Mouse (Mus musculus) mouse trophoblast stem cell (cell line): Measurements from ENCODE around the gene Tspan2.

ENCODE experiments used
- in situ Hi-C, 2 experiments: fragments of 300-500 bp; cut with MseI, MboI; formaldehyde crosslinking; loops; 2 replicates in 1 of 2; 3 replicates in 1 of 2; pipeline ENCODE4 v1.15.1; 2025

Gene Tspan2

DNA sequence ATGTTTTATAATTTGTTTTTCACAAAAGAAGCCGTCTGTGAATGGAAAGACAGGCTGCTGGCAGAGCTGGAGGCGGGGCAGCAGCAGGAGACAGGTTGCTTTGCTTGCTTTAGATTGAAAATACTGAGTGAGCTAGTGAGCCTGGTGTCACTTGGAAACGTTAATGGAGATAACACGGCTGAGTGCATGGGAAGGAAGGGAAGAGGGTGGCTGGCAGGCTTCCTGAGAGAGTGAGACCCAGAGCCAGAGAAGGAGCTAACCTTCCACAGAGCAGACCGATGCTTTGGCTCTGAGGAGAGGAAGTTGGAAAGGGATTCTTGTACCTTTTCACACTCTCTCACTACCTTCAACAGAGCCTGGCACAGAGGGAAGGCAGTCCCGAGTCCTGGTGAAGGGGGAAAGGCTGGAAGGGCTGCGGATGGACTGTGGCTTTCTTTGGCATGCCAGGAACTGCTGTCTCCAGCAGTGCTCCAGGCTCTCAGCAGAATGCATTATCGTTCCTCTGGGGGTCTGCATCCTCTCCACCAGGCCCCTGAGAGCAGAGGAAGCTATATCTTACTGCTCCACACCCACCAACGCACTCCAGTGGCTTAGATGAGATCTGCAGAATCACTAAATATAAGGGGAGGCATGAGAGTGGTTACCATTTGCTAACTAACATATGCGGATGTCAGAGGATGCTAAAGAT is 29.5 kb downstream of the Tspan2 start:
- in situ Hi-C loops: no loop called here

DNA sequence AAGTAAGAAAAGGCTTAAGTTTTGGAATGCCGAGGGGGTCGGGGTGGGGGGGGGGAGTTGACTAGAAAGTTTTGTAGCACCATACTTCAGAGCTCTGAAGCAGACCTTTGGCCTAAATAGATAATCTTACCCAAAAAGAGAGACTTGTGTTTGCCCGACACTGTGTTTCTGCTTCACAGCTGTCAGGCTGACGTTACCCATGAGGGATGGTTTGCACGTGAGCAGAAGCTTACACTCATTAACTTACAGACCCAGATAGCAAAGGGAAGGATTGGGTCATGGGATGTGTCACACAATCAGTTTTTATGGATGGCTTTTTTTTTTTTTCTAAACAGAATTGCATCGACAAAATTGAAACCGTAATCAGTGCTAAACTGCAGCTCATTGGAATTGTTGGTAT is 30.5 kb downstream of the Tspan2 start:
- in situ Hi-C loops: no loop called here

DNA sequence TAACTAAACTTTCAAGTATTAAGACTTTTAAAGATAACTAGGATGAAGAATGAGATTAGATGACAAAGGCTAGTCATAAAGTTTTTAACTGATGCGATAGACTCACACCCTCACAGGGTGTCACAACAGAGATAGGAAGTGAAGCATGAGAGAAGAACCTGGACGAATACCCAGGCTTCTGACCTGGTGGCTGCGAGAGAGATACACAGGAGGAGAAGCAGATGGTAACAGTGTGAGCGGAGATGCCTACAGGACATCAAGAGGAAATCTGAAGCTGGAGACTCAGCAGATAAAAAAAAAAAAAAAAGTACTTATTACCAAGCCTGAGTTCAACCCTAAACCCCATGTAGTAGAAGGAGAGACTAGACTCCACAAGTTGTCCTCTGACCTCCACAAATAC is 38.7 kb downstream of the Tspan2 start:
- in situ Hi-C loops: no loop called here

DNA sequence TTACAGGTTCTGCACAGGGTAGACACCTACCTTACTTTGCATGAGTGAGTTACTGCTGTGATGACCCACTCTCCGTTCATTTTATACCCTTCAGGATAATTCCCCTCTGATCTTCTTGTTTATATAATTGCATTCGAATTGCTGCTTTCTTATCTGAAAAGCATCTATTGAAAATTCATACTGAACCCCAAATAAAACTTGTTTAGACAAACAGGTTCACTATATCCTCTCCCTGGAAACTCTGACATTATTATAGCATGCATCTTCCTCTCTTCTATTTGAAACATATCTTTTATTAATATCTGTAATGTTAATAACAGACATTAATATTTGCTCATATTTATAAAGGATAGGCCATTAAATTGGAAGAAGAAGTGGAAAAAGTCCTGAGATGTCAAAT is 48.3 kb downstream of the Tspan2 start, which contains the start of gene Tshb:
Gene Tshb (minus strand): TSS at position 101 of the 400 bp plus-strand sequence.
- in situ Hi-C loops: no loop called here

DNA sequence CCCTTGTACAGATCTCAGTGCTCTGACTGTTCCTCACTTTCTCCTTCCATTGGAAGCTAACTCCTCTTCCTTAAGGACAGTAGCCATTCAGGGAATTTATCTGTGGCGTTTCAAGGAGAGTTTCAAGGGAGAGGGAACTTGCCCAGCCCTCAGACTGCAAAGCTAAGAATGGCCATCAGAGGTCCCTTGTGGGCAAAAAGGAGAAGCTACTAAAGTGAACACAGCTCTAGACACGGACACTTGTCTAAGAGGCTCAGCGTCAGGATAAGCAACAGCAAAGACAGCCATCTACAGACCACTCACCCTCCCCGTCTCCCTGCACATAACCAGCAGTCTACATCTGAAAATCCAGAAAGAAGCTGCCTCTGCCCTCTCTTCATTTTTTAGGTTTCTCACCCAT is 53.0 kb downstream of the Tspan2 start:
- in situ Hi-C loops: no loop called here

DNA sequence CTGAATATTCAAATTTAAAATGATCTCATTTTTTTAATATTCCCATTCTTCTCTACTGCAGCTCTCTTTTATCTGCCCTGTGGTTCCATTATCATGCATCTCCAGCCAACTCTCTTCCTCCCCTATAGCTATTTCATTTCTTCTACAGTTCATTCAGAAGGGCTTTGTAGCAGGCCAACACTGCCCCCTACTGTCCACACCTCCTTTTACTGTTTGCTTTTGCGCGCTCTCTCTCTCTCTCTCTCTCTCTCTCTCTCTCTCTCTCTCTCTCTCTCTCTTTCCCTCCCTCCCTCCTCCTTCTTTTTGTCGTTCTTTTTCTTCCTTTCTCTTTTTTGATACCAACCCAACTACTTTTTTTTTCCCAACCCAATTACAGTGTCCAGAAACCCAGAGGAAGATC is 69.6 kb downstream of the Tspan2 start:
- in situ Hi-C loops: loop anchor here (5.0 kb wide), 2 partner anchors 97 to 102 kb away; no protein-coding TSS in a partner anchor

DNA sequence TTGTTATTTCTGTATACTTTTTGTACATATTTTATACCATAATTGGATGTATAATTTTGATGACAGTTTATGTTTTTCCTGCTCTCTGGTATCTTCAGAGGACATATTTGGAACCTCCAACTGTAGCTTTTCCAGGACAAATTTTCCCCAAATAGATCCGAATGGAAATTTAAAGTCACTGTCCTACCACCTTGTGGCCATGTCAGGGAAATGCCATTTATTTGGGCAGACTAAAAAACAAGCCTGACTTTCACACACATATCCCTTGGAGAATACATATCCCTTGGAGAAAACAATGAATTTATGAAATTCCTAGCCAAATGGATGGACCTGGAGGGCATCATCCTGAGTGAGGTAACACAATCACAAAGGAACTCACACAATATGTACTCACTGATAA is 108.1 kb downstream of the Tspan2 start:
- in situ Hi-C loops: no loop called here

DNA sequence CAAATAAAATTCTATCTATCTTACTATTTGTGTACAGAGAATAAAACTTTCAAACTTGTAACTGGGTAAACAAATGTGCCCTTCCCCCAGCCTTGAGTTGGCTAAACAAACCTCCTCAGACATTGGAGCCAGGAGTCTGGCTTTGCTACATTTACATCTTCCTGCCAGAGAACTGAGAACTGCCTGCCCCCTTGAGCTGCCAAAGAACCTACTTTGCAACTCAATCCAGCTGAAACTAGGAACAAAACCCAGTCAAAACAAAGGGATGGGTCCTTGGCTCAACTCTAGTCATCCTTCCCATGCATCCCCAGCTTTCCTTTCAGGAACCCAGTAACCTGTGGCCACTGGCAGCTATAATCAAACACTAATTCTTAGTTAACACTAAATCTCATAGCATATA is 114.3 kb downstream of the Tspan2 start:
- in situ Hi-C loops: no loop called here
